Mouse (Mus musculus) hindbrain, embryonic 16.5 days (tissue): Measurements from ENCODE around the gene Btbd11. TPM values are rescaled to one million over a fixed set of nuclear protein-coding genes. Genes with fewer than 3 reads are reported as not detected.

Experiments used
- ATAC-seq: fragments of 200-750 bp; cut with Nextera tagmentation; 2 replicates; pipeline ENCODE4 v1.8.0; 2017; ENCODE audit warnings: moderate TSS enrichment, moderate library complexity
- H3K27ac ChIP-seq: fragments of 300-500 bp; sonication (generic); 2 replicates; pipeline ENCODE4 v1.5.1; 2014; ENCODE audit warnings: low read depth, mild to moderate bottlenecking, control low read depth, low read length, moderate library complexity
- H3K27me3 ChIP-seq: fragments of 300-500 bp; sonication (generic); replicated peaks from 2 replicates; pipeline ENCODE4 v1.6.1; 2014; ENCODE audit warnings: low read length; ENCODE audit not compliant: control insufficient read depth, insufficient read depth
- H3K36me3 ChIP-seq: fragments of 300-500 bp; sonication (generic); 2 replicates; pipeline ENCODE4 v1.6.1; 2014; ENCODE audit warnings: mild to moderate bottlenecking, low read length, moderate library complexity, mixed read lengths; ENCODE audit not compliant: control insufficient read depth, insufficient read depth
- H3K4me1 ChIP-seq: fragments of 300-500 bp; sonication (generic); 2 replicates; pipeline ENCODE4 v1.6.1; 2014; ENCODE audit warnings: low read depth, low read length; ENCODE audit not compliant: control insufficient read depth, insufficient read depth
- H3K4me2 ChIP-seq: fragments of 300-500 bp; sonication (generic); 2 replicates; pipeline ENCODE4 v1.6.1; 2014; ENCODE audit warnings: mild to moderate bottlenecking, low read length, control low read depth, moderate library complexity
- H3K4me3 ChIP-seq: fragments of 300-500 bp; sonication (generic); 2 replicates; pipeline ENCODE4 v1.5.1; 2014; ENCODE audit warnings: mild to moderate bottlenecking, low read length, control low read depth, moderate library complexity
- H3K9ac ChIP-seq: fragments of 300-500 bp; sonication (generic); 2 replicates; pipeline ENCODE4 v1.6.1; 2014; ENCODE audit warnings: low read depth, mild to moderate bottlenecking, control low read depth, low read length, moderate library complexity
- H3K9me3 ChIP-seq: fragments of 300-500 bp; sonication (generic); 2 replicates; pipeline ENCODE4 v1.6.1; 2014; ENCODE audit warnings: mild to moderate bottlenecking, low read length, moderate library complexity; ENCODE audit not compliant: control insufficient read depth
- WGBS: fragments of 180-500 bp; shearing (Covaris S2); extraction: QIAGEN DNeasy Blood & Tissue Kit; methylation state at CpG from one replicate; pipeline ENCODE4 v1.1.7; 2014; 5-methylcytosine and 5-hydroxymethylcytosine counted together
- polyA plus RNA-seq: library from polyadenylated mRNA; unstranded; fragments of >200 nt; fragmentation: Nextera tagmentation; extraction: Ambion mirVana; gene quantifications from 2 replicates; pipeline ENCODE4 v1.2.1, GENCODE M21; 2015

Gene Btbd11
- polyA plus RNA-seq, 1 experiment from 2014 or later = 25.4 TPM

GRCm38 (mm10) chr10:85501966-85502566 is 115.5 kb downstream of the Btbd11 start:
- ATAC-seq = no peak
- H3K27ac ChIP-seq = no peak overlapping the region
- no peak overlapping the region for H3K4me2 ChIP-seq
- H3K9me3 ChIP-seq = no peaks in the 10 kb centered on the region
- no peak overlapping the region for H3K9ac ChIP-seq
- H3K27me3 ChIP-seq = no peaks in the 10 kb centered on the region
- no peaks in the 10 kb centered on the region for H3K36me3 ChIP-seq
- peaks cover 4% of the 10 kb centered on the region for H3K4me1 ChIP-seq
- no peak overlapping the region for H3K4me3 ChIP-seq
- 65% methylated on average over 5 of the region's 5 CpGs for WGBS

GRCm38 (mm10) chr10:85502656-85503055 is 116.0 kb downstream of the Btbd11 start:
- no peaks in the 10 kb centered on the region for H3K27me3 ChIP-seq
- WGBS = 66% methylated on average over 9 of the region's 9 CpGs
- no peak overlapping the region for H3K27ac ChIP-seq
- H3K9me3 ChIP-seq = no peaks in the 10 kb centered on the region
- no peak overlapping the region for H3K9ac ChIP-seq
- H3K4me3 ChIP-seq = no peak overlapping the region
- H3K4me2 ChIP-seq = no peak overlapping the region
- H3K4me1 ChIP-seq = peaks cover 4% of the 10 kb centered on the region
- no peak for ATAC-seq
- H3K36me3 ChIP-seq = no peaks in the 10 kb centered on the region

GRCm38 (mm10) chr10:85503453-85503852 is 116.8 kb downstream of the Btbd11 start:
- Histone ChIP-seq H3K27me3 (no peaks in the 10 kb centered on the region), H3K4me3 (no peak overlapping the region), H3K4me2 (no peak overlapping the region), H3K27ac (no peak overlapping the region), H3K4me1 (peaks cover 7% of the 10 kb centered on the region), H3K9ac (no peak overlapping the region), H3K9me3 (no peaks in the 10 kb centered on the region), H3K36me3 (no peaks in the 10 kb centered on the region)
- WGBS = 82% methylated on average over 7 of the region's 7 CpGs
- no peak for ATAC-seq

- H3K4me2 ChIP-seq = no peak overlapping the region
- H3K36me3 ChIP-seq = no peaks in the 10 kb centered on the region
- WGBS = 61% methylated on average over 7 of the region's 7 CpGs
- H3K4me1 ChIP-seq = peaks cover 10% of the 10 kb centered on the region
- H3K9me3 ChIP-seq = no peaks in the 10 kb centered on the region
- H3K27me3 ChIP-seq = no peaks in the 10 kb centered on the region
- no peak overlapping the region for H3K9ac ChIP-seq
- no peak overlapping the region for H3K27ac ChIP-seq
- no peak overlapping the region for H3K4me3 ChIP-seq
- no peak for ATAC-seq
Observed at GRCm38 (mm10) chr10:85507270-85508050, 120.8 kb downstream of the Btbd11 start.

GRCm38 (mm10) chr10:85508193-85508794 is 121.7 kb downstream of the Btbd11 start:
- Histone ChIP-seq H3K27ac (no peak overlapping the region), H3K9me3 (no peaks in the 10 kb centered on the region), H3K36me3 (no peaks in the 10 kb centered on the region), H3K9ac (no peak overlapping the region), H3K4me3 (no peak overlapping the region), H3K27me3 (no peaks in the 10 kb centered on the region), H3K4me2 (no peak overlapping the region), H3K4me1 (peaks cover 6% of the 10 kb centered on the region)
- peak; percentile 67 for ATAC-seq
- WGBS = 45% methylated on average over 5 of the region's 5 CpGs

GRCm38 (mm10) chr10:85509000-85509399 is 122.4 kb downstream of the Btbd11 start:
- H3K4me3 ChIP-seq = no peak overlapping the region
- no peak overlapping the region for H3K27ac ChIP-seq
- no peaks in the 10 kb centered on the region for H3K9me3 ChIP-seq
- no peak overlapping the region for H3K9ac ChIP-seq
- WGBS = 81% methylated on average over 1 of the region's 1 CpGs
- H3K36me3 ChIP-seq = no peaks in the 10 kb centered on the region
- peaks cover 6% of the 10 kb centered on the region for H3K4me1 ChIP-seq
- no peaks in the 10 kb centered on the region for H3K27me3 ChIP-seq
- no peak for ATAC-seq
- H3K4me2 ChIP-seq = no peak overlapping the region

- no peaks in the 10 kb centered on the region for H3K27me3 ChIP-seq
- ATAC-seq = no peak
- peaks cover 6% of the 10 kb centered on the region for H3K4me1 ChIP-seq
- H3K4me2 ChIP-seq = no peak overlapping the region
- 0 out of 2 replicates have a peak overlapping the region, but pooled peaks have one; percentile 14 for H3K9ac ChIP-seq
- H3K4me3 ChIP-seq = no peak overlapping the region
- H3K9me3 ChIP-seq = no peaks in the 10 kb centered on the region
- H3K27ac ChIP-seq = no peak overlapping the region
- WGBS = 10% methylated on average over 3 of the region's 3 CpGs
- H3K36me3 ChIP-seq = no peaks in the 10 kb centered on the region
Observed at GRCm38 (mm10) chr10:85510329-85510728, 123.7 kb downstream of the Btbd11 start.

- Histone ChIP-seq H3K4me3 (no peak overlapping the region), H3K27ac (no peak overlapping the region), H3K4me1 (peaks cover 9% of the 10 kb centered on the region), H3K27me3 (no peaks in the 10 kb centered on the region), H3K9me3 (no peaks in the 10 kb centered on the region), H3K4me2 (no peak overlapping the region), H3K36me3 (no peaks in the 10 kb centered on the region), H3K9ac (no peak overlapping the region)
- no peak for ATAC-seq
- 84% methylated on average over 5 of the region's 5 CpGs for WGBS
Observed at GRCm38 (mm10) chr10:85512808-85513207, 126.2 kb downstream of the Btbd11 start.
